Mouse (Mus musculus) c-Kit-positive CD71-negative TER-119-negative erythroid progenitor cells, embryonic 14.5 days (primary cell): ENCODE data around the gene Mgat4a.
"Not testable (repeated sequence)": the region's sequence is repeated elsewhere in the genome, so short reads cannot be mapped to it uniquely, and the experiment has no call there.

ENCODE experiments used
- DNase-seq: peaks from one replicate; pipeline ENCODE4 v3.0.0-alpha.2; 2013; ENCODE audit warnings: low read depth

The Mgat4a gene

GRCm38 (mm10) chr1:37531654-37532532 lies 8.9 kb downstream of the Mgat4a start:
- DNase-seq: no peak

- no peak for DNase-seq
These were observed 10.8 kb downstream of the Mgat4a start for GRCm38 (mm10) chr1:37530061-37530460.

GRCm38 (mm10) chr1:37526257-37526656 lies 14.6 kb downstream of the Mgat4a start:
- no peak for DNase-seq

- DNase-seq: no peak
These were observed 16.1 kb downstream of the Mgat4a start for GRCm38 (mm10) chr1:37524669-37525068.

- DNase-seq: not testable (repeated sequence)
These were observed 16.7 kb downstream of the Mgat4a start for GRCm38 (mm10) chr1:37524122-37524521.

- DNase-seq: not testable (repeated sequence)
These were observed 17.3 kb downstream of the Mgat4a start for GRCm38 (mm10) chr1:37523548-37523947.

GRCm38 (mm10) chr1:37522101-37522500 lies 18.7 kb downstream of the Mgat4a start:
- DNase-seq: no peak

GRCm38 (mm10) chr1:37518791-37519190 lies 22.0 kb downstream of the Mgat4a start:
- DNase-seq: no peak

GRCm38 (mm10) chr1:37518124-37518720 lies 22.6 kb downstream of the Mgat4a start:
- no peak for DNase-seq

GRCm38 (mm10) chr1:37512961-37513431 lies 27.8 kb downstream of the Mgat4a start:
- DNase-seq: no peak

GRCm38 (mm10) chr1:37512109-37512640 lies 28.6 kb downstream of the Mgat4a start:
- no peak for DNase-seq

- DNase-seq: no peak
These were observed 30.6 kb downstream of the Mgat4a start for GRCm38 (mm10) chr1:37510193-37510592.

- DNase-seq: no peak
These were observed 31.4 kb downstream of the Mgat4a start for GRCm38 (mm10) chr1:37509437-37509836.

- DNase-seq: no peak
These were observed 35.5 kb downstream of the Mgat4a start for GRCm38 (mm10) chr1:37505348-37505730.

- no peak for DNase-seq
These were observed 36.0 kb downstream of the Mgat4a start for GRCm38 (mm10) chr1:37504716-37505347.

- DNase-seq: no peak
These were observed 37.2 kb downstream of the Mgat4a start for GRCm38 (mm10) chr1:37503656-37504055.

GRCm38 (mm10) chr1:37502354-37502753 lies 38.5 kb downstream of the Mgat4a start:
- no peak for DNase-seq

GRCm38 (mm10) chr1:37500723-37501122 lies 40.1 kb downstream of the Mgat4a start:
- DNase-seq: no peak

GRCm38 (mm10) chr1:37499395-37499794 lies 41.4 kb downstream of the Mgat4a start:
- DNase-seq: not testable (repeated sequence)

- DNase-seq: no peak
These were observed 41.9 kb downstream of the Mgat4a start for GRCm38 (mm10) chr1:37498911-37499310.

- no peak for DNase-seq
These were observed 44.1 kb downstream of the Mgat4a start for GRCm38 (mm10) chr1:37496591-37497280.
